Mouse (Mus musculus) urinary bladder, postnatal 25 days (tissue): ENCODE results near the gene Stim2.

ENCODE experiments used
- DNase-seq: peaks from one replicate; pipeline ENCODE4 v3.0.0; 2022; ENCODE audit warnings: low spot score

Gene Stim2

GRCm38 (mm10) chr5:53998146-53998742 lies at the start of gene Stim2:
Gene Stim2, plus strand, starts transcription at chr5:53998499.
- DNase-seq = peak; percentile 94

- no peak for DNase-seq
Observed at GRCm38 (mm10) chr5:53948606-53949266, 49.6 kb upstream of the Stim2 start.

- no peak for DNase-seq
Observed at GRCm38 (mm10) chr5:53950189-53950588, 48.1 kb upstream of the Stim2 start.

- DNase-seq = no peak
Observed at GRCm38 (mm10) chr5:53953216-53953615, 45.1 kb upstream of the Stim2 start.

GRCm38 (mm10) chr5:53953797-53954196 lies 44.5 kb upstream of the Stim2 start:
- no peak for DNase-seq

GRCm38 (mm10) chr5:53955966-53956365 lies 42.3 kb upstream of the Stim2 start:
- no peak for DNase-seq

GRCm38 (mm10) chr5:53956396-53957314 lies 41.6 kb upstream of the Stim2 start:
- no peak for DNase-seq

GRCm38 (mm10) chr5:53957348-53957747 lies 41.0 kb upstream of the Stim2 start:
- DNase-seq = no peak

GRCm38 (mm10) chr5:53961229-53961628 lies 37.1 kb upstream of the Stim2 start:
- no peak for DNase-seq

GRCm38 (mm10) chr5:53961830-53962515 lies 36.3 kb upstream of the Stim2 start:
- no peak for DNase-seq

GRCm38 (mm10) chr5:53965656-53966055 lies 32.6 kb upstream of the Stim2 start:
- DNase-seq = no peak

- DNase-seq = no peak
Observed at GRCm38 (mm10) chr5:53967560-53967959, 30.7 kb upstream of the Stim2 start.

- DNase-seq = no peak
Observed at GRCm38 (mm10) chr5:53970178-53970577, 28.1 kb upstream of the Stim2 start.

- no peak for DNase-seq
Observed at GRCm38 (mm10) chr5:53971201-53971600, 27.1 kb upstream of the Stim2 start.

GRCm38 (mm10) chr5:53972905-53973304 lies 25.4 kb upstream of the Stim2 start:
- DNase-seq = no peak

GRCm38 (mm10) chr5:53976497-53976896 lies 21.8 kb upstream of the Stim2 start:
- DNase-seq = no peak

GRCm38 (mm10) chr5:53977060-53977459 lies 21.2 kb upstream of the Stim2 start:
- no peak for DNase-seq

GRCm38 (mm10) chr5:53983358-53983757 lies 14.9 kb upstream of the Stim2 start:
- no peak for DNase-seq

- no peak for DNase-seq
Observed at GRCm38 (mm10) chr5:53985632-53986031, 12.7 kb upstream of the Stim2 start.

GRCm38 (mm10) chr5:53987496-53987895 lies 10.8 kb upstream of the Stim2 start:
- no peak for DNase-seq

- DNase-seq = no peak
Observed at GRCm38 (mm10) chr5:53988053-53988452, 10.2 kb upstream of the Stim2 start.

GRCm38 (mm10) chr5:53992616-53993015 lies 5.7 kb upstream of the Stim2 start:
- no peak for DNase-seq
